1 mouse cellular context compared by ENCODE assay signal in the genomic region with DNA sequence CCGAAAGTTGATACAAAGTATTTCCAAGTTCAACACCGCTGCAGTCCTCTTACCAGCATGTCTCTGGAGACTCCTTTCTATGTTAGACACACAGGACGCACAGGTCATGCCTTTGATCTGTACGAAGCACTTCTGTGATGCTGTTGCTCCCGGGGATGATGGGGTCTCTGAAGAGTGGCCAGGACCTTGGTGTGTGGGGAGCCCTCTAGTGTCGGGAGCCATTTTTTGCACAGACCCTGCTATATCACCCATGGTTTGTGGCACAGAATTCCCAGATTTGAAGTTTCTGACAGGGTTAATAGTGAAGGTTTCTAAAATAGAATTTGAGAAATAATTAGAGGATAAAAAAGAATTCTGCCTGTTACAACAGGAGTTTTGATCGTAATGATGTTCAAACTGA.
TF ChIP-seq lines count a peak whose summit lies in the region.

No protein-coding gene starts in this region.

TF ChIP-seq in MEL, 35 proteins besides CTCF, POLR2A, EP300 and RAD21:
- TF ChIP-seq USF2 (IDR thresholded peaks at IDR 0.05; ENCODE audit: borderline replicate concordance in 1 of 2, insufficient read depth in 1 of 2, low read depth in 1 of 2, low read length in 2 of 2) = no peak
- TF ChIP-seq ZNF384 (IDR thresholded peaks at IDR 0.05; ENCODE audit: low read depth, low read length) = no peak
- no peak for TF ChIP-seq MEF2A (IDR thresholded peaks at IDR 0.05; ENCODE audit: extremely low read depth, insufficient replicate concordance, low read depth, low read length, poor library complexity, severe bottlenecking)
- TF ChIP-seq ZKSCAN1 (IDR thresholded peaks at IDR 0.05; ENCODE audit: low read depth, low read length) = no peak
- TF ChIP-seq TCF12 (IDR thresholded peaks at IDR 0.05; ENCODE audit: low read depth, low read length) = no peak
- TF ChIP-seq CHD2 (IDR thresholded peaks at IDR 0.05; ENCODE audit: low read length) = no peak
- TF ChIP-seq SMC3 (IDR thresholded peaks at IDR 0.05; ENCODE audit: low read depth, low read length) = no peak
- no peak for TF ChIP-seq RCOR1 (IDR thresholded peaks at IDR 0.05; ENCODE audit: low read depth, low read length)
- TF ChIP-seq MYC (IDR thresholded peaks at IDR 0.05; ENCODE audit: low read depth, low read length) = no peak
- TF ChIP-seq BHLHE40 (IDR thresholded peaks at IDR 0.05; ENCODE audit: borderline replicate concordance, low read depth, low read length) = no peak
- TF ChIP-seq HCFC1 (IDR thresholded peaks at IDR 0.05; ENCODE audit: low read depth, low read length) = no peak
- no peak for TF ChIP-seq ELF1 (IDR thresholded peaks at IDR 0.05; ENCODE audit: low read depth, low read length)
- no peak for TF ChIP-seq KAT2A (conservative IDR thresholded peaks at IDR 0.05; ENCODE audit: low read depth, low read length)
- no peak for TF ChIP-seq TBP (IDR thresholded peaks at IDR 0.05; ENCODE audit: low read depth, low read length)
- no peak for TF ChIP-seq ZC3H11A (IDR thresholded peaks at IDR 0.05; ENCODE audit: low read depth, low read length)
- no peak for TF ChIP-seq GABPA (IDR thresholded peaks at IDR 0.05; ENCODE audit: low read depth, low read length)
- TF ChIP-seq E2F4 (IDR thresholded peaks at IDR 0.05; ENCODE audit: borderline replicate concordance, low read depth, low read length) = no peak
- no peak for TF ChIP-seq TAL1 (IDR thresholded peaks at IDR 0.05; ENCODE audit: low read length)
- no peak for TF ChIP-seq CHD1 (IDR thresholded peaks at IDR 0.05; ENCODE audit: low read depth, low read length)
- no peak for TF ChIP-seq MAX (IDR thresholded peaks at IDR 0.05; ENCODE audit: low read length)
